Mouse (Mus musculus): Measurements from ENCODE around the gene Lrrc17. TPM values are rescaled to one million over a fixed set of nuclear protein-coding genes. Genes with fewer than 3 reads are reported as not detected.
"Not testable (repeated sequence)": the region's sequence is repeated elsewhere in the genome, so short reads cannot be mapped to it uniquely, and the experiment has no call there.

The Lrrc17 gene
- polyA plus RNA-seq, 1 experiment, result not detected

DNA sequence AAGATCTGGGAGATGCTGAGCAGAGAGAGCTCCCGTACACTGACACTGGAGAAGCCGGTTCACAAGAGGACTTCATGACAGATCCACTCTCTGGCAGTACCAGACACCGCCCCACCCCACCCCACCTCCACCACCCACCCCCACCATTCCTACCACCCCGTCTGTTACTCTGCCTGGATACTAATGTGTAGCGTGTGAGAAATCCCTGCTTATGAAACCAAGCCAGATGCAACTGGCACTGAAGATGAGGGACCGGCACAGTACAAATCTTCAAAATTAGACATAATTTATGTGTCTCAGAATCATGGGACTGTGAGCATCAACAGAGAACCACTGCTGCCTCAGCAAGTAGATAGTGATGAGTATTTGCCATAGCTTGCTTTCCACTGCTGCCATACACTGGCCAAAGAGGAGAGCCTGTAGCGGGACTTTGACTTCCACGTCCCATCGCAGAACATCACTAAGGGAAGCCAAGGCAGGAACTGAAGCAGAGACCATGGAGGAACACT lies 49.9 kb downstream of the Lrrc17 start:
- Histone ChIP-seq H3K4me1 (no peaks in the 10 kb centered on the region), H3K4me3 (replicated peaks) (no peak overlapping the region), H3K36me3 (replicated peaks; ENCODE audit: low read length) (no peaks in the 10 kb centered on the region), H3K27me3 (replicated peaks) (peaks cover 9% of the 10 kb centered on the region), H3K9me3 (peaks cover 2% of the 10 kb centered on the region; the same call in 1 of the 2 replicates)
- TF ChIP-seq FLI1 (IDR thresholded peaks at IDR 0.05; ENCODE audit: low read length), result no peak
- TF ChIP-seq GATA1 (IDR thresholded peaks at IDR 0.05; ENCODE audit: borderline replicate concordance, low read length), result no peak

GRCm38 (mm10) chr5:21599536-21599935 lies 56.2 kb downstream of the Lrrc17 start:
- not testable (repeated sequence) for H3K4me3 ChIP-seq (replicated peaks); H3K4me1 ChIP-seq; H3K27me3 ChIP-seq (replicated peaks); H3K9me3 ChIP-seq; H3K36me3 ChIP-seq (replicated peaks; ENCODE audit: low read length)

DNA sequence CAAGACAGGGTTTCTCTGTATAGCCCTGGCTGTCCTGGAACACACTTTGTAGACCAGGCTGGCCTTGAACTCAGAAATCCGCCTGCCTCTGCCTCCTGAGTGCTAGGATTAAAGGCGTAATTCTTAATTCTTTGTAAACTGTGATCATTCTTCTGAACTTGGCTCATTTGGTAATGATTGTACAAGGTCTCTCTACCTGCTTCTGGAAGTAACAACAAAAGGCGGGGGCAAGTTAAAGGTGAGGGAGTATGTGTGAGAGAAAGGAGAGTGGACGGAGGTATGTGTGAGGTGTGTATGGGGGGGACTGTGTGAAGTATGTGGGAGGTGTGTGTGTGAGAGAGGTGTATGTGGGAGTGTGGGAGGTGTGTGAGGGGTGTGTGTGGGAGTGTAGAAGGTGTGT lies 56.6 kb downstream of the Lrrc17 start:
- Histone ChIP-seq H3K36me3 (replicated peaks; ENCODE audit: low read length) (no peaks in the 10 kb centered on the region), H3K4me3 (replicated peaks) (no peak overlapping the region), H3K9me3 (no peaks in the 10 kb centered on the region), H3K4me1 (no peaks in the 10 kb centered on the region), H3K27me3 (replicated peaks) (peaks cover 11% of the 10 kb centered on the region)
- TF ChIP-seq GATA1 (IDR thresholded peaks at IDR 0.05; ENCODE audit: borderline replicate concordance, low read length), result no peak
- TF ChIP-seq FLI1 (IDR thresholded peaks at IDR 0.05; ENCODE audit: low read length), result no peak

GRCm38 (mm10) chr5:21605936-21606335 lies 62.6 kb downstream of the Lrrc17 start:
- TF ChIP-seq GATA1 (IDR thresholded peaks at IDR 0.05; ENCODE audit: borderline replicate concordance, low read length) (no peak), FLI1 (IDR thresholded peaks at IDR 0.05; ENCODE audit: low read length) (no peak)
- Histone ChIP-seq H3K4me1 (no peaks in the 10 kb centered on the region; the same call in 1 of the 2 replicates), H3K36me3 (replicated peaks; ENCODE audit: low read length) (no peaks in the 10 kb centered on the region), H3K4me3 (replicated peaks) (no peak overlapping the region), H3K9me3 (peaks cover 17% of the 10 kb centered on the region), H3K27me3 (replicated peaks) (peaks cover 6% of the 10 kb centered on the region)

GRCm38 (mm10) chr5:21608311-21609304 lies 65.2 kb downstream of the Lrrc17 start:
- Histone ChIP-seq H3K36me3 (replicated peaks; ENCODE audit: low read length) (no peaks in the 10 kb centered on the region), H3K4me3 (replicated peaks) (no peak overlapping the region), H3K9me3 (peaks cover 17% of the 10 kb centered on the region), H3K27me3 (replicated peaks) (peaks cover 3% of the 10 kb centered on the region), H3K4me1 (no peaks in the 10 kb centered on the region; the same call in 1 of the 2 replicates)
- no peak for TF ChIP-seq FLI1 (IDR thresholded peaks at IDR 0.05; ENCODE audit: low read length)
- no peak for TF ChIP-seq GATA1 (IDR thresholded peaks at IDR 0.05; ENCODE audit: borderline replicate concordance, low read length)

DNA sequence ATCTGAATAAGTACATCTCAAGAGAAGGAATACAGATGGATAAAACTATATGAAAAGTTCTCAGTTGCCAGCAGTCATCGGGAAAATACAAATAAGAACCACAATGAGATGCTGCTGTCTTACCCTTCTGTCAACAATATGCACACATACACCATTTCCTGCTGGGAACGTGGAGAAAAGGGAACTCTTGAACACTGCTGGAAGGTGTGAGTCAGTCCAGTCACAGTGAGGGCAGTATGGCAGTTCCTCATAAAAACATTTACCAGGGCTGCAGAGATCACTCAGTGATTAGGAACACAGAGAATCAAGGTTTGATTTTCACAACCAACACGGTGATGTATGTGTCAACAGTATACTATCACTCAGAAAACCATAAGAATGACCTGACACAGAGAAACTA lies 67.6 kb downstream of the Lrrc17 start:
- H3K27me3 ChIP-seq (replicated peaks), result no peaks in the 10 kb centered on the region
- H3K36me3 ChIP-seq (replicated peaks; ENCODE audit: low read length), result no peaks in the 10 kb centered on the region
- TF ChIP-seq GATA1 (IDR thresholded peaks at IDR 0.05; ENCODE audit: borderline replicate concordance, low read length) (no peak), FLI1 (IDR thresholded peaks at IDR 0.05; ENCODE audit: low read length) (no peak)

DNA sequence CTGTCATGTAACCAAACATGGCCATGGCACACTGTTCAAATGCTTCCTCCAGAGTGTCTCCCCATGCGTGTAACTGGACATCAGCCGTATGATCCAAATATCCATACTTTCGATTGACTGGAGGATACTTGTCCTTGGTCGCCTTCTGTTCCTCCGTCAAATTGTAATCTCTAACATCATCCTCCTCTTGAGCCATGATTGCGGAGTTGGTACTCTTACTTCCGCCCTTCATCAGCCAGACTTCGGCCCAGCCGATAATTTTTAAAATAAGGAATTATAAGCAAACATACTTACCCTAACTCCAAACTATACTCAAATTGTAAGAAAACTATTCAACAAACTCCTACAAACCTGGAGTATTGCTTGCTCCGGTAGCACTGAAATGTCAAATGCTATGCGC lies 70.9 kb downstream of the Lrrc17 start:
- H3K9me3 ChIP-seq; H3K4me1 ChIP-seq; H3K4me3 ChIP-seq (replicated peaks); H3K36me3 ChIP-seq (replicated peaks; ENCODE audit: low read length); H3K27me3 ChIP-seq (replicated peaks): not testable (repeated sequence)

More for the DNA sequence above, 67.6 kb downstream of the Lrrc17 start:
- peaks cover 17% of the 10 kb centered on the region for H3K9me3 ChIP-seq
- H3K4me3 ChIP-seq (replicated peaks), result no peak overlapping the region
- H3K4me1 ChIP-seq, result no peaks in the 10 kb centered on the region; the same call in 1 of the 2 replicates

GRCm38 (mm10) chr5:21616450-21617009 lies 73.2 kb downstream of the Lrrc17 start:
- Histone ChIP-seq H3K9me3 (no peaks in the 10 kb centered on the region), H3K4me3 (replicated peaks) (no peak overlapping the region), H3K36me3 (replicated peaks; ENCODE audit: low read length) (no peaks in the 10 kb centered on the region), H3K4me1 (peaks cover 7% of the 10 kb centered on the region; the same call in 1 of the 2 replicates), H3K27me3 (replicated peaks) (no peaks in the 10 kb centered on the region)
- no peak for TF ChIP-seq FLI1 (IDR thresholded peaks at IDR 0.05; ENCODE audit: low read length)
- TF ChIP-seq GATA1 (IDR thresholded peaks at IDR 0.05; ENCODE audit: borderline replicate concordance, low read length), result no peak

Other genes starting within 250 kb of the Lrrc17 start
- gene Fgl2, start 170.9 kb upstream of the Lrrc17 start, polyA plus RNA-seq (2012; ENCODE audit: insufficient read depth, low replicate concordance), result 0.71 and 3.3 TPM in 2 replicates
- gene Ccdc146, start 118.9 kb upstream of the Lrrc17 start, polyA plus RNA-seq (2012; ENCODE audit: insufficient read depth, low replicate concordance), result not detected in 2 replicates
- gene Fam185a, start 118.6 kb upstream of the Lrrc17 start, polyA plus RNA-seq (2012; ENCODE audit: insufficient read depth, low replicate concordance), result 0.46 TPM in 1 of 2 replicates, not detected in the other
- not detected in 2 replicates for gene Fbxl13, start 102.1 kb downstream of the Lrrc17 start, polyA plus RNA-seq (2012; ENCODE audit: insufficient read depth, low replicate concordance)
- 17.2 and 24.5 TPM in 2 replicates for gene Armc10, start 102.3 kb downstream of the Lrrc17 start, polyA plus RNA-seq (2012; ENCODE audit: insufficient read depth, low replicate concordance)
- 0.17 and 0.44 TPM in 2 replicates for gene Napepld, start 157.8 kb downstream of the Lrrc17 start, polyA plus RNA-seq (2012; ENCODE audit: insufficient read depth, low replicate concordance)
- gene Pmpcb, start 193.6 kb downstream of the Lrrc17 start, polyA plus RNA-seq (2012; ENCODE audit: insufficient read depth, low replicate concordance), result 10.3 and 19.0 TPM in 2 replicates
- 26.1 and 38.7 TPM in 2 replicates for gene Dnajc2, start 241.7 kb downstream of the Lrrc17 start, polyA plus RNA-seq (2012; ENCODE audit: insufficient read depth, low replicate concordance)
- 9.0 TPM in 1 of 2 replicates, not detected in the other for gene Psmc2, start 241.7 kb downstream of the Lrrc17 start, polyA plus RNA-seq (2012; ENCODE audit: insufficient read depth, low replicate concordance)